Mouse (Mus musculus) ES-Bruce4 (cell line): ENCODE measurements around the gene Sugct.

ENCODE experiments used
- CTCF ChIP-seq: IDR thresholded peaks from one replicate; pipeline ENCODE4 v1.8.1; 2011; ENCODE audit warnings: low read depth, low read length
- EP300 ChIP-seq: IDR thresholded peaks from 2 replicates; pipeline ENCODE4 v1.6.1; 2011; ENCODE audit warnings: low read depth, low read length; ENCODE audit not compliant: insufficient read depth
- POLR2A ChIP-seq: IDR thresholded peaks from one replicate; pipeline ENCODE4 v1.8.1; 2011; ENCODE audit warnings: low read length; ENCODE audit not compliant: insufficient read depth

- TF ChIP-seq POLR2A, result no peak
- TF ChIP-seq CTCF, result no peak
- no peak for TF ChIP-seq EP300
Observed at GRCm38 (mm10) chr13:17603756-17604155, 91.6 kb downstream of the Sugct start.
